Mouse (Mus musculus): ENCODE measurements at regions not wholly inside any gene's neighbourhood (a gene's known extent, or its start where the extent isn't known, plus 50 kb on each side); places are given as distances from the start of the nearest gene placed in this dataset.

DNA sequence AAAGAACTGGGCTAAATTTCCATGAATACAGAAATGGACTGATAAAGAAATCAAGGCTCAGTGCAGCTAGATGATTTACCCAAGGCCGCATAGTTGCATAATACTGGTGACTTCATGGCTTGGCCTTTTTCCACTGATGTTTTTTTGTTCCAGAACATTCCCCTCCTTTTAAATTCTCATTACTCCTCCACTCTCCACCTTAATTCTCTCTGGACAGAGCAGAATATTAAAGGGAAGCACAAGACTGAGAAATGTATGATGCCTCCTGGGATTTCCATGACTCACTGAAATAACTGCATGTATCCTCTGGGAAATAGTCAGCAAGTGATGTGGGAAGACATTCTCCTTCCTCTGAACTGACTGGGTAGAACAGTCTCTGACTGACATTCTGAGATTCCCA is 480.5 kb downstream of the Gsdmc2 start:
- peak; percentile 6 for DNase-seq

- no peak for DNase-seq
Measured at GRCm38 (mm10) chr15:63360402-63360801, 484.6 kb downstream of the Gsdmc2 start.

DNA sequence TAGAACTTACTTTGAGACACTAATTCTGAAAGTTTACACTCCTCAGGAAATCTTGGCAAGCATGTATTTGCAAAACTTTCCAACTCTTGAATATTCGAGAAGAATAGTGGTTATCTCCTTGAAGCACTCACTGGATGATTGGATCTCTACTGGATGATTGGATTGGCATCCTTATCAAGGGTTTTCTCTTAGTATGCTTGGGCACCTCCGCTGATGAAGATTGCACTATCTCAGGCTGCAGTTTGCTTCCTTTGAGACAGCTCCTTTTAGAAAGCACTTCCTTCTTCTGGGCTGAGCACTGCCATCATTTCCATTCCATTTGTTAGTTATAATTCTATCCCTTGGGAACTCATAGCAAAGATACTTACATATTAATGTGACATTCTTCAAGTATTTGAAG is 503.2 kb downstream of the Gsdmc2 start:
- no peak for DNase-seq

DNA sequence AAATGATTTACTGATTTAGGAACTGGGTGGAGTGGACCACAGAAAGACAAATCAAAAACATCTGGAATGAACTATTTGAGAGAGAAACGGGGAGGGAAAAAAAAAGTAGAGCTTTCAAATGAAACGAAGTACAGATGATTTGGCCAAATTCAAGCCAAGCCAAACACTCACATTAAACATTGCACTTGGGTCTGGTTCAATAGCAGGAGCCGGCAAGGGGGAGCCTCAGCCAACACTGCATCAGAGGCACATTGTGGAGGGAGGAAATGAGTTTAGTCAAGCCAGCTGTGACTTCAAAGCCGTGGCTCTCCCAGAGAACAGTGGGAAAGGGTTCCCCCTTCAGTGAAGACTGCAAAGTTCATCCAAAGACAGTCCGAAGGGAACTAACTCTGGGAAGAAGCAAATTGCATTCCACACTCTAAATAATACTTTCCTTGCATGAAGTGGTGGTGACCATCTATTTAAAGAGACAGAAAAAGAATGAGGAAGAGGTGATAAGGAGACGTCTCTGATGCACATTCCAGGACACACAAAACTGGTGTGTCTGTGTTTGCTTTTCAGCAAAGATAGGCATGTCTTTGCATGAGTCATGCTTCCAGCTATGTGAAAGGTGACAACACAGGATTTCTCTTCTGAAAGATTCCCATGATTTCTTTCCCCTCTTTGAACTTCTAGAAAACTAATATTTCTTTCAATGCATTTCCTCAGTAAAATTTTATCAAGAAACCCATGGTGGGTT is 504.5 kb downstream of the Gsdmc2 start:
- peak; percentile 9 for DNase-seq

- no peak for DNase-seq
Measured at GRCm38 (mm10) chr15:63319666-63320065, 525.3 kb downstream of the Gsdmc2 start.

GRCm38 (mm10) chr15:63310426-63310825 is 534.6 kb downstream of the Gsdmc2 start:
- no peak for DNase-seq

DNA sequence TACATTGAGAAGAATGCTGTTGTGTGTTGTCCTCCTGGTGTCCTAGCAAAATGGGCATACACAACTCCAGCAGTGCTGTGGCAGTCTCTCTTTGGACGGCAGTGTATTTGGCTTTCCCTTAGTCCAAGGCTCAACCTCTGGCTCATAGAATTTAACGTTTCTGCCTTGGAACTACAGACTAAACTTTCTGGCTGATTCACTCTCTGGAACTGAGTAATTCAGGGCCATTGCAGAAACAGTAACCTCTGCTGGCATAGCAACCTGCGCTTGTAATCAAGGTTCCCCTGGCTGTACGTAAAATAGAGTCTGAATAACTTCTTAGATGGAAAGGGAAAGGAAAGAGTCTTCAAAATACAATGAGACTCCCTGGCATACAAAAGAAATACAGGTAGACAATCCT is 545.7 kb downstream of the Gsdmc2 start:
- DNase-seq: no peak

DNA sequence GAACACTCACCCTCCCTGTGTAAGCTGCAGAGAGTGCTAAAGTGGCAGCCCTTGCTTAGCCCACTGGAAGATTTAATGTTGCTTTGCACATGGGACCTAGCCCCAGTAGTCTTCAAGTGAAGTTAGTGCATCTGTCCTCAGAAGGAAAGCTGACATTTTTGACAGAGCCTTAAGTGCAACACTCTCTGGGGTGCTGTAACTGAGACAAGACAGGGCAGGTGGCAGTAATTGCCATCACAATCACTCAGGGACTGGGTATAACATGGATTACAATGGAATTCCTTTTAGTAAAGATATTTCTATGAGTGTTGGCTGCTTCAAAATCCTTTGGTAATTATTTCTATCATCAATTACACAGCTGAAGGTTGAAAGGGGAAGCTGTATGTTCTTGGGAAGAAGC is 556.4 kb downstream of the Gsdmc2 start:
- DNase-seq: no peak

GRCm38 (mm10) chr15:63286026-63286425 is 559.0 kb downstream of the Gsdmc2 start:
- DNase-seq: no peak

- no peak for DNase-seq
Measured at GRCm38 (mm10) chr15:63270381-63270780, 574.6 kb downstream of the Gsdmc2 start.

- DNase-seq: no peak
Measured at GRCm38 (mm10) chr15:63265845-63266244, 579.1 kb downstream of the Gsdmc2 start.

DNA sequence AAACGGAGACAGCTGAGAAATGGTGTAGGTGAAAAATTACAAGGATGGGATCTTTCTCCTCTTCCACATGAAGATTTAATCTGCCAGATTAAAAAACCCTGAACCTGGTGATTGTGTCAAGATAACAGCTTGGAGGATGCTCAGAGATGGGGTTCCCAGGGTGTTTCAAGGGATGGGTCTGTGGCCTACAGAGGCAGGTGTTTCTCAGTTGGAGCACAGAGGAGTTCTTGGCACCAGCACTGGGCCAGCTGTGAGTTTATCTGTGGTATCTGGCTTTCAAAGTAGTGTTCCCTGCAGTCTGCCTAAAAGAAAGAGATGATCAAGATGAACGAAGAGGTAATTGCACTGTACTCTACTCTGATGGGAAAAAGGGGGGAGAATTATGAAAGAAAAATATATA is 589.2 kb downstream of the Gsdmc2 start:
- no peak for DNase-seq

- no peak for DNase-seq
Measured at GRCm38 (mm10) chr15:63252781-63253340, 592.1 kb downstream of the Gsdmc2 start.

GRCm38 (mm10) chr15:63238601-63239000 is 606.4 kb downstream of the Gsdmc2 start:
- DNase-seq: no peak

GRCm38 (mm10) chr15:63218393-63219060 is 626.5 kb downstream of the Gsdmc2 start:
- DNase-seq: no peak

DNA sequence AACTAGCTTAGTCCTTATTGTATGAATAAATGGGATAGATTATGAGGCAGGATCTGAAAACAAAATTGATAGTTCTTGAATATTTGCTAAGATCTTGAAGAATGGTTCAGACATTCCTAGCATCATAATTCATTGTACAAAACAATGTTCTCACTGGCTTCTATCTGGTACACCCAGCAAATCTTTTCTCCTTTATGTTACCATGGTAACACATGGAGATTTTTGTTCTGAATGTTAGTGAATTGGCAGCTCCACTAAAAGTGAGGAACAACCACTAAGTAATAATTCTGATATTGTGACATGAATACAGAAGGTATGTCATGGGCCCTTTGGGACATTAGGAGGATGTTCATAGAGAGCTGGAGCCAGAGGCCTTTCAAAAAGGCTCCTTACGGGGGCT is 639.8 kb downstream of the Gsdmc2 start:
- DNase-seq: no peak

GRCm38 (mm10) chr15:63195031-63195430 is 649.9 kb downstream of the Gsdmc2 start:
- DNase-seq: no peak

DNA sequence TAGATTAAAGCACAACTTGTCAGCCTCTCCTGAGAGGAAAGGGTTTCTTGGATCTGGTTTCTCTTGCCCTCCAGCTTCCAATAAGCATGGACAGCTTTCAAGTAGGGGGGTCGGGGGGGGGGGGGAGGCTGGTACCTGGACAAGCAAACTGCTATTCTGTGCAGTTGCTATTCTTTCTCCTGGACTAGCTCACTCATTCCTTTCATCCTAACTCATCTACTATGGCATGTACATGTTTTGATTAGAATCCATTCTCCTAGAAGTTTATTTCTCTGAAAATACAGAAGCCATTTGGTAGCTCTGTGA is 650.5 kb downstream of the Gsdmc2 start:
- DNase-seq: no peak

DNA sequence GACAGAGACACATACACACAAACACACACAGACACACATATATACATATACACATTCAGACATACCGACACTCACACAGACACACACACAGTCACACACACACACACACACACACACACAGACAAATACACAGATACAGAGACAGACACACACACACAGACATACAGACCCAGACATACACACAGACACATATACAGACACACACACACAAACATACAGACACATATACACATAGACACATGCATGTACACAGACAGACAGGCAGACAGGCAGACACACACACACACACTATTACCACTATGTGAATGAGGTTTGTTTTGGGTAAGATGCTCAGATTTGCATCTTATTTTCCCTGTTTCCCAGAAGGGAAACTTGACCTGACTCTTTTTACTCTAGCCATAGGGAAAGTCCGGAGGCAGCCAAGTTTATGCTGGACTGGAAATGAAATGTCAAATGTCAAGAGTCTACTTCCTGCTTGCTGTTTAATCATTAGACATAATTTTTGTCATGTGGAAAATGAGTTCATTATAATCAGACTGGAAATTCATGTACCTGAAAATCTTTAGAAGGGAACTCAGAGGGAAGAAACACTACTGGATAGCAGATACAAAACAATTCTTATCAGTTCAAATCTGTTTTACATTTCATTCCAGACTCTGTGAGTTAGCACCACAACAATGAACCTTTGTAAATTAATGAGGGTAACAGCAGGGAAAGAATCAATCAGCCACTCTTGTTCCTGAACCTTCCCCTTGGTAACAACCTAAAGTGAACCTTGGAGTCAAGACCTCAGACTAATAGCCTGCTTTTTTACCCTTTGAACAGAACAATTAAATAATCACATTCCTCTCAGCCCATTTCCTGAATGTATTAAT is 651.1 kb downstream of the Gsdmc2 start:
- DNase-seq: peak; percentile 65

- no peak for DNase-seq
Measured at GRCm38 (mm10) chr15:63191731-63192130, 653.2 kb downstream of the Gsdmc2 start.

- DNase-seq: no peak
Measured at GRCm38 (mm10) chr15:63190086-63190485, 654.9 kb downstream of the Gsdmc2 start.

GRCm38 (mm10) chr15:63171003-63171402 is 674.0 kb downstream of the Gsdmc2 start:
- DNase-seq: no peak

- no peak for DNase-seq
Measured at GRCm38 (mm10) chr15:63170171-63170570, 674.8 kb downstream of the Gsdmc2 start.

GRCm38 (mm10) chr15:63166411-63166810 is 678.6 kb downstream of the Gsdmc2 start:
- no peak for DNase-seq
